Mouse (Mus musculus) CH12.LX (cell line): ENCODE data around the gene Pou3f1. TPM values are rescaled to one million over a fixed set of nuclear protein-coding genes. Genes with fewer than 3 reads are reported as not detected.

Experiments
- DNase-seq: peaks from one replicate; pipeline ENCODE4 v3.0.0-alpha.2; 2013; ENCODE audit errors: extremely low read depth
- H3K27ac ChIP-seq: 2 replicates; pipeline ENCODE4 v1.5.1; 2012; ENCODE audit warnings: low read depth, mild to moderate bottlenecking, control low read depth, moderate library complexity; ENCODE audit not compliant: insufficient read depth
- H3K27me3 ChIP-seq: replicated peaks from 2 replicates; pipeline ENCODE3; 2012; ENCODE audit warnings: inconsistent platforms
- H3K36me3 ChIP-seq, 2 experiments: replicated peaks in 1 of 2; 2 replicates each; pipeline versions ENCODE3 to v1.6.1; 2012; ENCODE audit warnings: inconsistent platforms in 1 of 2, low read length in 1 of 2, mild to moderate bottlenecking in 1 of 2, mixed read lengths in 1 of 2, moderate library complexity in 1 of 2; ENCODE audit not compliant: control insufficient read depth in 1 of 2, insufficient read depth in 1 of 2
- H3K4me1 ChIP-seq, 2 experiments: 2 replicates each; pipeline ENCODE4 v1.6.1; 2012; ENCODE audit warnings: inconsistent platforms in 1 of 2, moderate library complexity in 1 of 2; ENCODE audit not compliant: insufficient read depth in 2 of 2, control insufficient read depth in 1 of 2
- H3K4me2 ChIP-seq: 2 replicates; pipeline ENCODE4 v1.6.1; 2012; ENCODE audit warnings: low read depth, mild to moderate bottlenecking, control low read depth; ENCODE audit not compliant: poor library complexity, insufficient read depth, severe bottlenecking
- H3K4me3 ChIP-seq, 3 experiments: fragments of 150-350 bp in 1 of 3; sonication (generic) in 1 of 3; replicated peaks in 1 of 3; 2 replicates each; pipeline versions ENCODE3 to v1.5.1; 2011 to 2012; ENCODE audit warnings: low read depth in 2 of 3, low read length in 2 of 3, mild to moderate bottlenecking in 2 of 3, moderate library complexity in 2 of 3, control low read depth in 1 of 3, improper control_type of control experiment in 1 of 3, inconsistent platforms in 1 of 3, mixed read lengths in 1 of 3; ENCODE audit not compliant: poor library complexity in 1 of 3
- H3K79me2 ChIP-seq: replicated peaks from 2 replicates; pipeline ENCODE4 v1.6.1; 2012; ENCODE audit warnings: mild to moderate bottlenecking, moderate library complexity; ENCODE audit not compliant: control insufficient read depth, poor library complexity, insufficient read depth, severe bottlenecking; ENCODE audit errors: extremely low read depth
- H3K9ac ChIP-seq: 2 replicates; pipeline ENCODE4 v1.6.1; 2012; ENCODE audit warnings: low read depth, mild to moderate bottlenecking, control low read depth, moderate library complexity; ENCODE audit not compliant: insufficient read depth
- H3K9me3 ChIP-seq: replicated peaks from 2 replicates; pipeline ENCODE3; 2012; ENCODE audit warnings: low read length, inconsistent platforms, mixed read lengths
- CHD1 ChIP-seq: IDR thresholded peaks from 2 replicates; pipeline ENCODE4 v1.6.1; 2012; ENCODE audit warnings: low read depth, low read length, improper control_type of control experiment, inconsistent platforms
- CHD2 ChIP-seq: IDR thresholded peaks from 2 replicates; pipeline ENCODE4 v1.6.1; 2011; ENCODE audit warnings: low read length, improper control_type of control experiment
- CTCF ChIP-seq, 2 experiments: IDR thresholded peaks in 1 of 2; conservative IDR thresholded peaks in 1 of 2; 2 replicates each; pipeline ENCODE4 v1.5.1; 2011 to 2012; ENCODE audit warnings: low read depth in 2 of 2, low read length in 2 of 2, improper control_type of control experiment in 1 of 2, inconsistent platforms in 1 of 2, mild to moderate bottlenecking in 1 of 2, moderate library complexity in 1 of 2
- E2F4 ChIP-seq: IDR thresholded peaks from 2 replicates; pipeline ENCODE4 v1.6.1; 2011; ENCODE audit warnings: low read depth, low read length, improper control_type of control experiment; ENCODE audit not compliant: insufficient replicate concordance
- EP300 ChIP-seq: IDR thresholded peaks from 2 replicates; pipeline ENCODE4 v1.6.1; 2011; ENCODE audit warnings: low read length, improper control_type of control experiment
- ETS1 ChIP-seq: conservative IDR thresholded peaks from 2 replicates; pipeline ENCODE4 v1.6.1; 2012; ENCODE audit warnings: low read depth, mild to moderate bottlenecking, inconsistent platforms, low read length, improper control_type of control experiment, moderate library complexity
- GABPA ChIP-seq: IDR thresholded peaks from 2 replicates; pipeline ENCODE4 v1.6.1; 2012; ENCODE audit warnings: low read depth, low read length, improper control_type of control experiment, inconsistent platforms; ENCODE audit not compliant: insufficient replicate concordance
- IRF4 ChIP-seq: IDR thresholded peaks from 2 replicates; pipeline ENCODE4 v1.6.1; 2014; ENCODE audit warnings: low read depth, mild to moderate bottlenecking, inconsistent platforms, low read length, improper control_type of control experiment
- JUND ChIP-seq: conservative IDR thresholded peaks from 2 replicates; pipeline ENCODE4 v1.6.1; 2011; ENCODE audit warnings: low read depth, low read length, improper control_type of control experiment
- MAFK ChIP-seq: IDR thresholded peaks from 2 replicates; pipeline ENCODE4 v1.6.1; 2011; ENCODE audit warnings: low read length, improper control_type of control experiment; ENCODE audit not compliant: insufficient replicate concordance
- MAZ ChIP-seq: IDR thresholded peaks from 2 replicates; pipeline ENCODE4 v1.6.1; 2012; ENCODE audit warnings: low read depth, mild to moderate bottlenecking, inconsistent platforms, low read length, improper control_type of control experiment, moderate library complexity
- MEF2A ChIP-seq: IDR thresholded peaks from 2 replicates; pipeline ENCODE4 v1.6.1; 2014; ENCODE audit warnings: low read depth, mild to moderate bottlenecking, inconsistent platforms, low read length, improper control_type of control experiment, borderline replicate concordance
- NRF1 ChIP-seq: IDR thresholded peaks from 2 replicates; pipeline ENCODE4 v1.6.1; 2014; ENCODE audit warnings: low read depth, mild to moderate bottlenecking, inconsistent platforms, low read length, improper control_type of control experiment, moderate library complexity
- POLR2A ChIP-seq: IDR thresholded peaks from 2 replicates; pipeline ENCODE4 v1.6.1; 2011; ENCODE audit warnings: low read depth, mild to moderate bottlenecking, improper control_type of control experiment, low read length
- POLR2AphosphoS2 ChIP-seq: IDR thresholded peaks from 2 replicates; pipeline ENCODE4 v1.6.1; 2011; ENCODE audit warnings: low read depth, low read length, improper control_type of control experiment
- RCOR1 ChIP-seq: conservative IDR thresholded peaks from 2 replicates; pipeline ENCODE4 v1.6.1; 2012; ENCODE audit warnings: low read depth, mild to moderate bottlenecking, inconsistent platforms, low read length, improper control_type of control experiment
- SMC3 ChIP-seq: IDR thresholded peaks from 2 replicates; pipeline ENCODE4 v1.6.1; 2011; ENCODE audit warnings: low read depth, low read length, improper control_type of control experiment
- TBP ChIP-seq: conservative IDR thresholded peaks from 2 replicates; pipeline ENCODE4 v1.6.1; 2011; ENCODE audit warnings: low read depth, low read length, improper control_type of control experiment
- TCF12 ChIP-seq: IDR thresholded peaks from 2 replicates; pipeline ENCODE4 v1.6.1; 2014; ENCODE audit warnings: low read depth, mild to moderate bottlenecking, inconsistent platforms, low read length, improper control_type of control experiment
- UBTF ChIP-seq: IDR thresholded peaks from 2 replicates; pipeline ENCODE4 v1.6.1; 2012; ENCODE audit warnings: low read depth, mild to moderate bottlenecking, inconsistent platforms, low read length, improper control_type of control experiment, moderate library complexity
- ZC3H11A ChIP-seq: IDR thresholded peaks from 2 replicates; pipeline ENCODE4 v1.6.1; 2012; ENCODE audit warnings: low read depth, mild to moderate bottlenecking, inconsistent platforms, low read length, improper control_type of control experiment
- ZMIZ1 ChIP-seq: IDR thresholded peaks from 2 replicates; pipeline ENCODE4 v1.6.1; 2012; ENCODE audit warnings: low read depth, mild to moderate bottlenecking, inconsistent platforms, low read length, improper control_type of control experiment
- ZNF384 ChIP-seq: IDR thresholded peaks from 2 replicates; pipeline ENCODE4 v1.6.1; 2012; ENCODE audit warnings: low read depth, low read length, improper control_type of control experiment, inconsistent platforms
- dilution Hi-C: fragments of 300-500 bp; cut with MboI; formaldehyde crosslinking; loops from 2 replicates; pipeline ENCODE4 v1.14.3; 2020; ENCODE audit warnings: low sequenced_read_pairs; ENCODE audit not compliant: extremely low pct_unique_long_range_greater_than_20kb, extremely low pct_ligation_motif_present
- in situ Hi-C: fragments of 300-500 bp; cut with MboI; formaldehyde crosslinking; loops from 3 replicates; pipeline ENCODE4 v1.14.3; 2019; ENCODE audit warnings: low sequenced_read_pairs, low pct_ligation_motif_present, low pct_unique_long_range_greater_than_20kb, mixed read lengths
- polyA plus RNA-seq: library from polyadenylated mRNA; unstranded; fragments of >175 nt; gene quantifications from 2 replicates; pipeline ENCODE4 v1.2.1, GENCODE M21; 2012; ENCODE audit warnings: low read depth; ENCODE audit not compliant: insufficient read length
- total RNA-seq, 2 experiments: library from RNA; depleted of rRNA; stranded (reverse); fragments of 300-350 nt in 1 of 2; fragments of >200 nt in 1 of 2; gene quantifications; 2 replicates each; pipeline ENCODE4 v1.2.3; 2012 to 2014

The Pou3f1 gene
- total and polyA plus RNA-seq, 3 experiments = not detected

GRCm38 (mm10) chr4:124616636-124617035, 40.0 kb upstream of the Pou3f1 start:
- Histone ChIP-seq H3K79me2 (no peaks in the 10 kb centered on the region), H3K9me3 (no peaks in the 10 kb centered on the region), H3K4me3 (no peak overlapping the region), H3K4me2 (no peak overlapping the region), H3K27ac (no peak overlapping the region), H3K9ac (no peak overlapping the region), H3K36me3 (no peaks in the 10 kb centered on the region), H3K27me3 (peaks cover 90% of the 10 kb centered on the region), H3K4me1 (no peaks in the 10 kb centered on the region)
- no peak for DNase-seq
- no peak for TF ChIP-seq MAZ
- no peak for TF ChIP-seq E2F4
- no peak for TF ChIP-seq MAFK
- no peak for TF ChIP-seq UBTF
- no peak for TF ChIP-seq ZNF384
- no peak for TF ChIP-seq SMC3
- TF ChIP-seq POLR2AphosphoS2 = no peak
- TF ChIP-seq IRF4 = no peak
- TF ChIP-seq ZC3H11A = no peak
- in situ Hi-C loops = no loop called here
- dilution Hi-C loops = no loop called here

- Histone ChIP-seq H3K27ac (no peak overlapping the region), H3K9ac (no peak overlapping the region), H3K4me2 (no peak overlapping the region), H3K4me1 (no peaks in the 10 kb centered on the region), H3K4me3 (no peak overlapping the region), H3K36me3 (no peaks in the 10 kb centered on the region), H3K79me2 (no peaks in the 10 kb centered on the region), H3K27me3 (peaks cover 89% of the 10 kb centered on the region), H3K9me3 (no peaks in the 10 kb centered on the region)
- dilution Hi-C loops = no loop called here
- no peak for DNase-seq
- in situ Hi-C loops = no loop called here
- TF ChIP-seq MAFK = no peak
- no peak for TF ChIP-seq TBP
- no peak for TF ChIP-seq NRF1
- TF ChIP-seq EP300 = no peak
- no peak for TF ChIP-seq SMC3
- TF ChIP-seq E2F4 = no peak
- TF ChIP-seq JUND = no peak
- no peak for TF ChIP-seq MEF2A
- no peak for TF ChIP-seq CTCF (conservative IDR thresholded peaks at IDR 0.05 in 1 of 2, IDR thresholded peaks at IDR 0.05 in 1 of 2; ENCODE audit: low read depth in 2 of 2, low read length in 2 of 2)
- TF ChIP-seq TCF12 = no peak
- TF ChIP-seq GABPA = no peak
- no peak for TF ChIP-seq ZC3H11A
- TF ChIP-seq RCOR1 = no peak
- no peak for TF ChIP-seq POLR2A
- no peak for TF ChIP-seq CHD1
- no peak for TF ChIP-seq CHD2
- no peak for TF ChIP-seq MAZ
- no peak for TF ChIP-seq ZMIZ1
- TF ChIP-seq ETS1 = no peak
Measured at GRCm38 (mm10) chr4:124618599-124618998, 38.0 kb upstream of the Pou3f1 start.
